Comparison of ENCODE assay signal across 8 mouse cellular contexts in genomic region chr16:95769066-95769995, GRCm38 (mm10).
DNase-seq lines count a peak whose midpoint lies in the region; ATAC-seq lines count a peak whose summit lies in the region.

No protein-coding gene starts in this region.

- H3K4me1 ChIP-seq in kidney, embryonic 16.5 days (ENCODE audit: insufficient read depth, low read length), result peaks cover 11% of the 10 kb centered on the region
- H3K4me1 ChIP-seq in lung, embryonic 16.5 days (replicated peaks; ENCODE audit: control insufficient read depth, insufficient read depth, low read length), result peaks cover 19% of the 10 kb centered on the region

- H3K36me3 ChIP-seq in kidney, embryonic 16.5 days (ENCODE audit: insufficient read depth, low read length), result no peaks in the 10 kb centered on the region
- H3K36me3 ChIP-seq in lung, embryonic 16.5 days (ENCODE audit: control insufficient read depth, insufficient read depth, low read length), result no peaks in the 10 kb centered on the region

- H3K27me3 ChIP-seq in kidney, embryonic 16.5 days (ENCODE audit: insufficient read depth, low read length), result no peaks in the 10 kb centered on the region
- H3K27me3 ChIP-seq in lung, embryonic 16.5 days (ENCODE audit: control insufficient read depth, insufficient read depth, low read depth, low read length), result no peaks in the 10 kb centered on the region

- no peak overlapping the region for H3K4me2 ChIP-seq in kidney, embryonic 16.5 days (replicated peaks; ENCODE audit: low read depth, low read length)
- H3K4me2 ChIP-seq in lung, embryonic 16.5 days (ENCODE audit: low read depth, low read length), result no peak overlapping the region

- no peak overlapping the region for H3K9ac ChIP-seq in kidney, embryonic 16.5 days (replicated peaks; ENCODE audit: low read length)
- peak overlapping the region; percentile 32 for H3K9ac ChIP-seq in lung, embryonic 16.5 days (ENCODE audit: low read length)

- peak; percentile 40; the same call in 1 of the 2 replicates for ATAC-seq in kidney, embryonic 16.5 days (ENCODE audit: low FRiP score, low TSS enrichment)
- ATAC-seq in lung, embryonic 16.5 days (ENCODE audit: low read depth), result peak; percentile 65

- H3K27ac ChIP-seq in kidney, embryonic 16.5 days (ENCODE audit: low read length), result peak overlapping the region; percentile 43; the same call in 1 of the 2 replicates
- peak overlapping the region; percentile 9; the same call in 1 of the 2 replicates for H3K27ac ChIP-seq in lung, embryonic 16.5 days (ENCODE audit: low read length)

- H3K9me3 ChIP-seq in kidney, embryonic 16.5 days (ENCODE audit: low read length), result no peaks in the 10 kb centered on the region
- H3K9me3 ChIP-seq in lung, embryonic 16.5 days (ENCODE audit: control insufficient read depth, low read length), result no peaks in the 10 kb centered on the region

- no peak overlapping the region for H3K4me3 ChIP-seq in kidney, embryonic 16.5 days (ENCODE audit: low read length)
- no peak overlapping the region for H3K4me3 ChIP-seq in lung, embryonic 16.5 days (ENCODE audit: low read length)

- WGBS in kidney, embryonic 16.5 days, result 26% methylated on average over 14 of the region's 14 CpGs
- 35% methylated on average over 14 of the region's 14 CpGs for WGBS in lung, embryonic 16.5 days

- DNase-seq in kidney, adult 8-10 months, result no peak
- DNase-seq in T-cell, adult 2 months (ENCODE audit: low spot score), result peak; percentile 59
- DNase-seq in fibroblast of lung, adult 2 months (ENCODE audit: low read depth), result peak; percentile 54
- peak; percentile 82 for DNase-seq in layer of hippocampus, adult 11-12 months (ENCODE audit: low spot score)
- peak; percentile 62 to 65 for DNase-seq in thymus, postnatal 10 days (ENCODE audit: low spot score in 2 of 2)
- no peak for DNase-seq in neural tube, embryonic 10.5 days (ENCODE audit: extremely low spot score, low spot score)

Comparison
In these comparisons a context has a peak if more than half of its experiments do, and no peak if none do; other contexts are left out.
1. DNase-seq: peak in T-cell, adult 2 months (single experiment), fibroblast of lung, adult 2 months (single experiment), layer of hippocampus, adult 11-12 months (single experiment) and thymus, postnatal 10 days (2 of 2); none in kidney, adult 8-10 months (0 of 2) and neural tube, embryonic 10.5 days (single experiment).